Mouse (Mus musculus) kidney, embryonic 16.5 days (tissue): ENCODE measurements around the gene Gimap7. TPM values are rescaled to one million over a fixed set of nuclear protein-coding genes. Genes with fewer than 3 reads are reported as not detected.
A peak's percentile ranks its signal among the peaks of the same experiment; 100 is the strongest.

Experiments used
- ATAC-seq: fragments of 200-750 bp; cut with Nextera tagmentation; 2 replicates; pipeline ENCODE4 v1.8.0; 2017; ENCODE audit warnings: moderate TSS enrichment; ENCODE audit not compliant: low FRiP score, low TSS enrichment
- H3K27ac ChIP-seq: fragments of 300-500 bp; sonication (generic); 2 replicates; pipeline ENCODE4 v1.5.1; 2014; ENCODE audit warnings: low read length
- H3K27me3 ChIP-seq: fragments of 300-500 bp; sonication (generic); 2 replicates; pipeline ENCODE4 v1.6.1; 2014; ENCODE audit warnings: low read length, control low read depth, mixed read lengths; ENCODE audit not compliant: insufficient read depth
- H3K36me3 ChIP-seq: fragments of 300-500 bp; sonication (generic); 2 replicates; pipeline ENCODE4 v1.6.1; 2014; ENCODE audit warnings: low read length, control low read depth, mixed read lengths; ENCODE audit not compliant: insufficient read depth
- H3K4me1 ChIP-seq: fragments of 300-500 bp; sonication (generic); 2 replicates; pipeline ENCODE4 v1.6.1; 2014; ENCODE audit warnings: low read length, control low read depth, mixed read lengths; ENCODE audit not compliant: insufficient read depth
- H3K4me2 ChIP-seq: fragments of 300-500 bp; sonication (generic); replicated peaks from 2 replicates; pipeline ENCODE4 v1.6.1; 2014; ENCODE audit warnings: low read depth, low read length
- H3K4me3 ChIP-seq: fragments of 300-500 bp; sonication (generic); 2 replicates; pipeline ENCODE4 v1.5.1; 2014; ENCODE audit warnings: mild to moderate bottlenecking, low read length
- H3K9ac ChIP-seq: fragments of 300-500 bp; sonication (generic); replicated peaks from 2 replicates; pipeline ENCODE4 v1.6.1; 2014; ENCODE audit warnings: low read length
- H3K9me3 ChIP-seq: fragments of 300-500 bp; sonication (generic); 2 replicates; pipeline ENCODE4 v1.6.1; 2016; ENCODE audit warnings: low read length, control low read depth
- WGBS: fragments of 180-500 bp; shearing (Covaris S2); extraction: QIAGEN DNeasy Blood & Tissue Kit; methylation state at CpG from one replicate; pipeline ENCODE4 v1.1.7; 2014; 5-methylcytosine and 5-hydroxymethylcytosine counted together
- polyA plus RNA-seq: library from polyadenylated mRNA; unstranded; fragments of >200 nt; fragmentation: Nextera tagmentation; extraction: Ambion mirVana; gene quantifications from 2 replicates; pipeline ENCODE4 v1.2.1, GENCODE M21; 2015

The Gimap7 gene
- polyA plus RNA-seq, 1 experiment from 2014 or later, result not detected

DNA sequence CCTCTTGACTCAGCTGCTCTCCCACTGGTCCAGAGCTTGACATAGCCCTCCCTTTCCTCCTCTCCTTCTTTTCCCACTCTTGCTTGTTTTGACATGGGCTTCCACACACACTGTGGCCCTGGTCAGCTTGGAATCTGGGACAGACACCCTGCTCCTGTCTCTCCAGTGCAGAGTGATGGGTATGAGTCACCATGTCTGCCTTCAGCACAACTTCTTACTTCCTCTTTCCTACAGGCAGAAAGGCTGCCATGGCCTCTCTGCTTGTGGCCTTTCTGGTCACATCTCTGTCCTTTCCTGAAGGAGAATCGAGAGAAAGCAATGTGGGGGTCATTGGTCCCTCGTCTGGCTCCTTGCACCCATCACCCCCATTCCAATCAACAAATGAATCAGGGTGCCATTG lies 31.3 kb upstream of the Gimap7 start:
- no peaks in the 10 kb centered on the region for H3K9me3 ChIP-seq
- no peaks in the 10 kb centered on the region for H3K4me1 ChIP-seq
- H3K9ac ChIP-seq, result no peak overlapping the region
- WGBS, result 70% methylated on average over 2 of the region's 2 CpGs
- H3K27me3 ChIP-seq, result no peaks in the 10 kb centered on the region
- no peaks in the 10 kb centered on the region for H3K36me3 ChIP-seq
- H3K4me3 ChIP-seq, result no peak overlapping the region
- peak overlapping the region; percentile 31 for H3K4me2 ChIP-seq
- no peak for ATAC-seq
- no peak overlapping the region for H3K27ac ChIP-seq

DNA sequence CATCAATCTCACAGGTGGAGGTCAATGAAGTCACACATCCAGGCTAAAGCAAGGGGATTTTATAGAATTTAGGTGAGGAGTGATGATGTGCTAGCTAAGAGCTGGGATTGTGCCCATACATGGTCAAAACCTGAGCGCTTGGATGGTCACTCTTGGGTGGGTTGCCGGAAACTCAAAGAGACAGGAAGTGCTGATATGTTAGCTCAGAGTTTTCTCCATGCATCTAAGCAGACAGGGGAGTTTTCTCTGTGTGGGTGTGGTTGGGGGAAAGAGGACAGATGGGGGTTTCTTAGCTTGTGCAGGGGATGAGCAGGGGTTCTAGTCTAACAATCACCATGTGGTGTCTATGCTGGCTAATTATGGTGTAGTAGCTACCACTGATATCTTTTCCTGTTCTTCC lies 29.1 kb upstream of the Gimap7 start:
- whole genome bisulfite sequencing, result 76% methylated on average over 2 of the region's 2 CpGs
- Histone ChIP-seq H3K27ac (no peak overlapping the region), H3K4me1 (no peaks in the 10 kb centered on the region), H3K9me3 (no peaks in the 10 kb centered on the region), H3K27me3 (no peaks in the 10 kb centered on the region), H3K36me3 (no peaks in the 10 kb centered on the region), H3K9ac (no peak overlapping the region), H3K4me3 (no peak overlapping the region), H3K4me2 (no peak overlapping the region)
- ATAC-seq, result no peak

DNA sequence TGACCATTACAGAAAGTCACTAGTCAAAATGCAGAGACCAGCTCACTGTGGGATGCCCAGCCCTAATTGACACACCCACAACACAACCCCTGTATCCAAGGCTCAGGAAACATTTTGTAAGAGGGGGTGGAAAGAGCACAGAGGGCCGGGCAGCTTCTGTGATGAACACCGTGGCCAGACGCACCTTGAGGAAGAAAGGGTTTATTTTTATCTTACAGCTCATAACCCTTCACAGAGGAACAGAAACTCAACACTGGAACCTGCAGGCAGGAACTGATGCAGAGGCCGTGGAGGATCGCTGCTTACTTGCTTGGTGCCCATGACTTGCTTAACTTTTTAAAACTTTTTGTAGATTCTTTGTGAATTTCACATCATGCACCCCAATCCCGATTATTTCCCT lies 25.5 kb upstream of the Gimap7 start:
- no peak overlapping the region for H3K27ac ChIP-seq
- no peak overlapping the region for H3K9ac ChIP-seq
- no peak overlapping the region for H3K4me3 ChIP-seq
- ATAC-seq, result no peak
- no peaks in the 10 kb centered on the region for H3K4me1 ChIP-seq
- H3K9me3 ChIP-seq, result peaks cover 2% of the 10 kb centered on the region; the same call in 1 of the 2 replicates
- H3K36me3 ChIP-seq, result no peaks in the 10 kb centered on the region
- WGBS, result 80% methylated on average over 6 of the region's 6 CpGs
- no peak overlapping the region for H3K4me2 ChIP-seq
- no peaks in the 10 kb centered on the region for H3K27me3 ChIP-seq

DNA sequence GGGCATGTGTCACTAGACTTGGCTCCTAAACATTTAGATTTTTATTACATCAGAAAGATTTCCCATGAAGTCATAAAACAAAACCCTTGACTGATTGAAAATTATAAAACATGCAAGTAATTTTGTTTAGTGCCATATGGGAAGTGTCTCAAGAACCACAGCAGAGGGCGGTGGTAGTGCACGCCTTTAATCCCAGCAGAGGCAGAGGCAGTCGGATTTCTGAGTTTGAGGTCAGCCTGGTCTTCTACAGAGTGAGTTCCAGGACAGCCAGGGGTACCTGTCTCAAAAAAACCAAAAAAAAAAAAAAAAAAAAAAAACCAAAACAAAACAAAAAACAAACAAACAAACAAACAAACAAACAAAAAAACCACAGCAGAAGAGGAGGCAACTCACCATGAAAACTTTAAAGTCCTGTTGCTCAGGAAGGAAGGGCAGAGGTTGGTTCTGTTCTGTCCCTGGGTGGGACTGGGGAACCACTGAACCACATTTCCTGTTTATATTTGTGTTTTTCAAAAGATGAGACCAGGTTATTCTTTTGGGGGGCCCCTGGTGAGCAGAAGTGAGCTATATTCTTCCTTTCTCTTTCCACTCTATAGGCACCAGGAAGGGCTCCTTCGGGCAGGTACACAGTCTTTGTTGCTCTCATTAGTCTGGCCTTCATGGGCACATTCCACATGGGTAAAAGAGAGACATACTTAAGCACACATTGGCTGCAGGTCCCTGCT lies 21.4 kb upstream of the Gimap7 start:
- Histone ChIP-seq H3K9me3 (peaks cover 2% of the 10 kb centered on the region; the same call in 1 of the 2 replicates), H3K27ac (peak overlapping the region; percentile 74; the same call in 1 of the 2 replicates), H3K27me3 (no peaks in the 10 kb centered on the region), H3K4me2 (no peak overlapping the region), H3K9ac (no peak overlapping the region), H3K4me1 (no peaks in the 10 kb centered on the region), H3K4me3 (no peak overlapping the region), H3K36me3 (no peaks in the 10 kb centered on the region)
- ATAC-seq, result no peak
- WGBS, result 80% methylated on average over 4 of the region's 4 CpGs

DNA sequence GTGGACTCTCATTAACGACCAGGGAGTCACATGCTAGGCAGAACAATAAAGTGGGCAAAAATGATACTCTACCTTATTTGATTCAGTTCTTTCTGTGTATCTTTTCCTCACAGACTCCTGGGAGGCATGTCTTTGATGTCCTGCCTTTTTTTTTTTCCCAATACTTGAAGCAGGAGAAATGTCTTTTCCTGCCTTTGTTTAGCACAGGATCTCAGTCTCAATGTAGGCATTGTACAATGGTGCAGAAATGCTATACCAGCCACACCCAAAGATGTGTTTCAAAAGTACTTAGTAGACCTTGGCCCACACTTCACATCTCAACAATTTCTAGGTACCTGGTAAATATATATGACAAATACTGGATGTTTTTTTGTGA lies 20.9 kb upstream of the Gimap7 start:
- Histone ChIP-seq H3K4me2 (no peak overlapping the region), H3K36me3 (no peaks in the 10 kb centered on the region), H3K27ac (peak overlapping the region; percentile 74; the same call in 1 of the 2 replicates), H3K27me3 (no peaks in the 10 kb centered on the region), H3K4me3 (no peak overlapping the region), H3K9me3 (peaks cover 2% of the 10 kb centered on the region; the same call in 1 of the 2 replicates), H3K9ac (no peak overlapping the region), H3K4me1 (no peaks in the 10 kb centered on the region)
- WGBS, result 48% methylated on average over 1 of the region's 1 CpGs
- ATAC-seq, result no peak

DNA sequence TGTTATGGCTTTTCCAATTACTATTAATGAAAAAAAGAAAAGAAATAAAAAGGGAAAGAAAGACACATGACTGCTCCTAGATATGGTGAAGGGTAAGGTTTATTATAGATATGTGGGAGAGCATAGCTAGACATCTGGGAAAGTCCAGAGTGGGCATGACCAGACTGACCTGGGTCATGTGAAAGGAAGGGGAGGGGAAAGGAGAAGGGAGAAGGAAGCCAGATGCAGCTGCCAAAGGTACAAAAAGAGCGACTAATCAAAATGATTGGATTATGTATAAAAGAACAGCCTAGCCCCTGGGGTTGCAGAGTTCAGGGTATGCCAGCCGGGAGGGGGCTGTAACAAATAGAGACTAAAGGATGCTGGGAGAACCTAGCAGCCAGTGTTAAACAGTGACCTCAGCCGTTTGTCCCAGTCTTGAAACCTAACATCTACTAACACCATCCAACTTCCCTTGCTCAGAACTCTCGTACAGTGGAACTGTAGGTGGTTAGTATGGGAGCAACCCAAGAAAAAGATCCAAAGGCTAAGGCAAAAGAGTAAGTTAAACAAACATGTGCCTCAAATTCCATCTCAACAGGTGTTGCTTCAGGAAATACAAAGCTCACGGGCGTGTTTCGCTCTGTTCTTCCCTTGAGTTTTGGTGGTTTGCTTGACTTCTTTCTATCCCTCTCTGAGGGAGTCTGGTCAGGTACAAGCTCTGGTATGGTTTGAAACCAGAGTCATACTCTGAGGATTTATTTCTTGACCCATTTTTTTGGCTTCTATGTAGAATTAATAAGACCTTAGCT lies 20.2 kb upstream of the Gimap7 start:
- no peaks in the 10 kb centered on the region for H3K27me3 ChIP-seq
- ATAC-seq, result no peak
- H3K4me3 ChIP-seq, result no peak overlapping the region
- no peak overlapping the region for H3K9ac ChIP-seq
- H3K9me3 ChIP-seq, result peaks cover 2% of the 10 kb centered on the region; the same call in 1 of the 2 replicates
- WGBS, result 84% methylated on average over 7 of the region's 7 CpGs
- H3K4me2 ChIP-seq, result no peak overlapping the region
- H3K27ac ChIP-seq, result peak overlapping the region; percentile 54
- no peaks in the 10 kb centered on the region for H3K36me3 ChIP-seq
- no peaks in the 10 kb centered on the region for H3K4me1 ChIP-seq

DNA sequence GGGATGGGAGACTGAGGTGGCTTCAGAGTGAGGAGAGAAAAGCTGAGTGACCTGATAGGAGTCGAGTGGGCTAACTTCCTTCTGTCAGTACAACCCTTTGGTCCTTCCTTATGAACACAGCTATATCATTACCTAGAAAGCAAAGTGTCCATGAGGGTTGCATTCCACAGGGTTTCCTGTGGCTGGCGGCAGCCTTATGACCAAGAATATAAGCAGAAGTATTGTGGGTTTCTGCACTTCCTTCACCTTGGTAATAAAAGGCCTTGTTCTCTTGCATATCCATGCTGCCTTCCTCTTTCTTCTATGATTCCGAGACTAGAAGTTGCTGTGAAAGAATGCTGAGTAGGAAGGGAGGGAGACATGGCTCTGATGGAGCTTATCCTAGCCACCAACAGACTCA lies 19.5 kb upstream of the Gimap7 start:
- peak overlapping the region; percentile 54 for H3K27ac ChIP-seq
- WGBS, result 87% methylated on average over 3 of the region's 3 CpGs
- H3K27me3 ChIP-seq, result no peaks in the 10 kb centered on the region
- no peak overlapping the region for H3K4me2 ChIP-seq
- ATAC-seq, result no peak
- H3K4me3 ChIP-seq, result no peak overlapping the region
- H3K9ac ChIP-seq, result no peak overlapping the region
- H3K9me3 ChIP-seq, result peaks cover 2% of the 10 kb centered on the region; the same call in 1 of the 2 replicates
- no peaks in the 10 kb centered on the region for H3K4me1 ChIP-seq
- no peaks in the 10 kb centered on the region for H3K36me3 ChIP-seq

- Histone ChIP-seq H3K27ac (peak overlapping the region; percentile 79), H3K4me2 (no peak overlapping the region), H3K27me3 (no peaks in the 10 kb centered on the region), H3K4me3 (no peak overlapping the region), H3K36me3 (no peaks in the 10 kb centered on the region), H3K9me3 (no peaks in the 10 kb centered on the region), H3K4me1 (no peaks in the 10 kb centered on the region), H3K9ac (no peak overlapping the region)
- WGBS, result 40% methylated on average over 5 of the region's 5 CpGs
- ATAC-seq, result peak; percentile 58
These were observed 18.0 kb upstream of the Gimap7 start for GRCm38 (mm10) chr6:48700251-48701075.

DNA sequence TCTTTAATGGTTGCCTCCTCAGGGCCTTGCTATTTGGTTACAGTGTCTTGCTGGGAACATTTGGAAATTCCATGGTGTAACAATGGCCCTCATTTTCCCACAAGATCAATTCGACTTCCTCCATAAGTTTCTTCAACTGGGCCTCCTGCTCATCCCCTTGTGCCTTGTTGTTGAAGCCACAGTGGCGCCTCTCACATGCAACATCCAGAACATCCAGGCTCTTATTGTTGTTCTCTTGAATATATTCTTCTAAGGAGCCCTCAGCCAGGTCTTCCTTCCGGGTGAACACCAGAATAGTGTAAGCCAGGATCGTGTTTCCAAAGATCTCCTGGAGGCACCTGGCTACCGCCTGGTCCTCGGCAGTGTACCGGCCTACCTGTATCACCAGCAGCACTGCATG lies 16.3 kb upstream of the Gimap7 start:
- H3K9me3 ChIP-seq, result no peaks in the 10 kb centered on the region
- WGBS, result 87% methylated on average over 7 of the region's 7 CpGs
- ATAC-seq, result no peak
- no peaks in the 10 kb centered on the region for H3K27me3 ChIP-seq
- no peak overlapping the region for H3K4me3 ChIP-seq
- no peak overlapping the region for H3K9ac ChIP-seq
- no peaks in the 10 kb centered on the region for H3K36me3 ChIP-seq
- H3K4me1 ChIP-seq, result no peaks in the 10 kb centered on the region
- peak overlapping the region; percentile 79; the same call in 1 of the 2 replicates for H3K27ac ChIP-seq
- H3K4me2 ChIP-seq, result no peak overlapping the region
